Mouse (Mus musculus) layer of hippocampus, adult 8-10 months (tissue): ENCODE results near the gene Zdhhc17. TPM values are rescaled to one million over a fixed set of nuclear protein-coding genes. Genes with fewer than 3 reads are reported as not detected.
A peak's percentile ranks its signal among the peaks of the same experiment; 100 is the strongest.

ENCODE experiments used
- DNase-seq, 2 experiments: peaks; one replicate each; pipeline ENCODE4 v3.0.0; 2022; ENCODE audit warnings: low spot score in 2 of 2
- total RNA-seq, 4 experiments: library from RNA; stranded (reverse); gene quantifications; 2 replicates each; pipeline ENCODE4 v1.2.4; 2022

Gene Zdhhc17
- total RNA-seq, 4 experiments from 2014 or later = 95.5 to 113 (median 108) TPM

GRCm38 (mm10) chr10:110922612-110923011 lies 87.3 kb downstream of the Zdhhc17 start:
- no peak for DNase-seq

- no peak for DNase-seq
Measured at GRCm38 (mm10) chr10:110921890-110922289, 88.0 kb downstream of the Zdhhc17 start.

GRCm38 (mm10) chr10:110920368-110920950 lies 89.5 kb downstream of the Zdhhc17 start:
- no peak for DNase-seq

- DNase-seq = peak in 1 of 2 experiments; percentile 47
Measured at GRCm38 (mm10) chr10:110919531-110920343, 90.2 kb downstream of the Zdhhc17 start, which contains the start of gene Csrp2. Gene Csrp2, plus strand, starts transcription at chr10:110919789.

GRCm38 (mm10) chr10:110918414-110919391 lies 91.2 kb downstream of the Zdhhc17 start:
- no peak for DNase-seq

GRCm38 (mm10) chr10:110917521-110917920 lies 92.4 kb downstream of the Zdhhc17 start:
- DNase-seq = no peak

GRCm38 (mm10) chr10:110916666-110917344 lies 93.1 kb downstream of the Zdhhc17 start:
- no peak for DNase-seq

- no peak for DNase-seq
Measured at GRCm38 (mm10) chr10:110903862-110904261, 106.1 kb downstream of the Zdhhc17 start.

- no peak for DNase-seq
Measured at GRCm38 (mm10) chr10:110899744-110900501, 110.0 kb downstream of the Zdhhc17 start.

Other genes with a start within 250 kb of the Zdhhc17 start
- gene Csrp2, start 90.4 kb downstream of the Zdhhc17 start, total RNA-seq = 10 to 100 TPM in 3 of 4 experiments, 1 to 10 TPM in 1; 9.4 to 18.2 (median 12.6) TPM
- gene Osbpl8, start 154.6 kb upstream of the Zdhhc17 start, total RNA-seq = 10 to 100 TPM; 58.5 to 65.7 (median 62.7) TPM